In genomic region chr2:27417648-27418153, GRCm38 (mm10) we compare ENCODE assay signal across 9 mouse cellular contexts. TPM values are rescaled to one million over a fixed set of nuclear protein-coding genes. Genes with fewer than 3 reads are reported as not detected.
DNase-seq lines count a peak whose midpoint lies in the region; ATAC-seq and TF ChIP-seq lines count a peak whose summit lies in the region.
"Had no signal": no experiment of that assay in that cellular context is flagged by ENCODE, and none has a peak within 500 bp of the region (broad histone marks: within the 10 kb centered on the region; RNA-seq: fewer than 3 reads in every experiment).

No protein-coding gene starts in this region.

- no peak for ATAC-seq in kidney, embryonic 15.5 days (replicated peaks; ENCODE audit: low FRiP score)
- ATAC-seq in heart, embryonic 16.5 days (replicated peaks; ENCODE audit: extremely low read depth, insufficient read depth, low FRiP score), result no peak
- 0 out of 2 replicates have a peak, but pooled peaks have one; percentile 33 for ATAC-seq in megakaryocyte progenitor cell, adult 5-6 weeks (replicated peaks; ENCODE audit: poor library complexity)
- ATAC-seq: forebrain, embryonic 13.5 days; Patski had no signal

- H3K4me2 ChIP-seq in kidney, embryonic 15.5 days, result no peak overlapping the region
- H3K4me2 ChIP-seq in heart, embryonic 16.5 days (ENCODE audit: low read depth, low read length), result no peak overlapping the region
- H3K4me2 ChIP-seq: forebrain, embryonic 13.5 days had no signal

- H3K27me3 ChIP-seq in kidney, embryonic 15.5 days, result no peaks in the 10 kb centered on the region
- no peaks in the 10 kb centered on the region for H3K27me3 ChIP-seq in kidney, adult 2 months (replicated peaks; ENCODE audit: control insufficient read depth, insufficient read depth, low read length)
- H3K27me3 ChIP-seq in heart, embryonic 16.5 days (ENCODE audit: control insufficient read depth, insufficient read depth, low read length), result no peaks in the 10 kb centered on the region
- H3K27me3 ChIP-seq: forebrain, embryonic 13.5 days; Patski had no signal

- no peak overlapping the region for H3K4me3 ChIP-seq in kidney, embryonic 15.5 days (replicated peaks)
- no peak overlapping the region for H3K4me3 ChIP-seq in kidney, adult 2 months (ENCODE audit: insufficient read depth, low read depth, low read length)
- H3K4me3 ChIP-seq in heart, embryonic 16.5 days (ENCODE audit: low read length), result no peak overlapping the region
- H3K4me3 ChIP-seq: forebrain, embryonic 13.5 days had no signal

- H3K27ac ChIP-seq in kidney, embryonic 15.5 days, result peak overlapping the region; percentile 79
- H3K27ac ChIP-seq in kidney, adult 2 months (ENCODE audit: insufficient read depth, low read depth, low read length), result no peak overlapping the region
- H3K27ac ChIP-seq in heart, embryonic 16.5 days (ENCODE audit: low read length), result 0 out of 2 replicates have a peak overlapping the region, but pooled peaks have one; percentile 0
- H3K27ac ChIP-seq: forebrain, embryonic 13.5 days had no signal

- H3K4me1 ChIP-seq in kidney, embryonic 15.5 days, result peaks cover 80% of the 10 kb centered on the region
- H3K4me1 ChIP-seq in kidney, adult 2 months (ENCODE audit: control insufficient read depth, insufficient read depth, low read length), result peaks cover 35% of the 10 kb centered on the region
- H3K4me1 ChIP-seq in heart, embryonic 16.5 days (ENCODE audit: control insufficient read depth, insufficient read depth, low read length), result peaks cover 74% of the 10 kb centered on the region

- DNase-seq in kidney, adult 2 months, result no peak
- peak; percentile 41 for DNase-seq in MN1 (ENCODE audit: low spot score)
- no peak for DNase-seq in cerebellum, adult 11 months
- DNase-seq in right cerebral cortex, postnatal 14 days, result no peak

- H3K9me3 ChIP-seq in kidney, embryonic 15.5 days (replicated peaks), result no peaks in the 10 kb centered on the region
- H3K9me3 ChIP-seq in heart, embryonic 16.5 days (replicated peaks; ENCODE audit: control insufficient read depth, low read length), result no peaks in the 10 kb centered on the region
- H3K9me3 ChIP-seq: forebrain, embryonic 13.5 days had no signal

- no peak overlapping the region for H3K9ac ChIP-seq in kidney, embryonic 15.5 days
- H3K9ac ChIP-seq in heart, embryonic 16.5 days (ENCODE audit: low read length), result no peak overlapping the region
- H3K9ac ChIP-seq: forebrain, embryonic 13.5 days had no signal

- no peaks in the 10 kb centered on the region for H3K36me3 ChIP-seq in kidney, embryonic 15.5 days
- no peaks in the 10 kb centered on the region for H3K36me3 ChIP-seq in kidney, adult 2 months (ENCODE audit: control insufficient read depth, insufficient read depth, low read length)
- no peaks in the 10 kb centered on the region for H3K36me3 ChIP-seq in heart, embryonic 16.5 days (ENCODE audit: control insufficient read depth, insufficient read depth)

- TF ChIP-seq POLR2A in kidney, adult 2 months (IDR thresholded peaks at IDR 0.05; ENCODE audit: low read depth, low read length), result no peak

- TF ChIP-seq CTCF in kidney, adult 2 months (conservative IDR thresholded peaks at IDR 0.05; ENCODE audit: insufficient read depth, insufficient read length, low read depth, low read length), result no peak

- WGBS in kidney, embryonic 15.5 days, result 53% methylated on average over 5 of the region's 5 CpGs
- 54% methylated on average over 5 of the region's 5 CpGs for WGBS in kidney, adult 2 months
- WGBS in heart, embryonic 16.5 days, result 45% methylated on average over 5 of the region's 5 CpGs

RNA-seq across cellular contexts. Expression of gene Vav2, which starts 9.1 kb away (rescaled TPM):
- 7.1 and 8.3 TPM in 2 replicates for polyA plus RNA-seq in kidney, embryonic 15.5 days (2015; fragmentation: Nextera tagmentation; extraction: Ambion mirVana)
- polyA plus RNA-seq in kidney, adult 2 months (2012; rRNA removed), result 28.1 and 30.3 TPM in 2 replicates
- 2.6 and 3.8 TPM in 2 replicates for polyA plus RNA-seq in heart, embryonic 16.5 days (2015; fragmentation: Nextera tagmentation; extraction: Ambion mirVana)
- total RNA-seq in megakaryocyte progenitor cell, adult 5-6 weeks (2015), result 4.8 and 7.5 TPM in 2 replicates
- 5.7 and 9.2 TPM in 2 replicates for total RNA-seq in megakaryocyte progenitor cell, adult 5-6 weeks (2017)

RNA-seq across cellular contexts. Expression of gene Brd3os, which starts 24.4 kb away (rescaled TPM):
- 10.1 and 11.2 TPM in 2 replicates for polyA plus RNA-seq in kidney, embryonic 15.5 days (2015; fragmentation: Nextera tagmentation; extraction: Ambion mirVana)
- 11.6 and 15.1 TPM in 2 replicates for polyA plus RNA-seq in kidney, adult 2 months (2012; rRNA removed)
- 3.6 and 3.8 TPM in 2 replicates for polyA plus RNA-seq in heart, embryonic 16.5 days (2015; fragmentation: Nextera tagmentation; extraction: Ambion mirVana)
- total RNA-seq in megakaryocyte progenitor cell, adult 5-6 weeks (2015), result 0.12 TPM in 1 of 2 replicates, not detected in the other
- total RNA-seq in megakaryocyte progenitor cell, adult 5-6 weeks (2017), result 0.14 TPM in 1 of 2 replicates, not detected in the other
